Mouse (Mus musculus) CH12.LX (cell line): ENCODE data around the gene Anpep. TPM values are rescaled to one million over a fixed set of nuclear protein-coding genes. Genes with fewer than 3 reads are reported as not detected.

ENCODE experiments used
- DNase-seq: peaks from one replicate; pipeline ENCODE4 v3.0.0-alpha.2; 2013; ENCODE audit errors: extremely low read depth
- H3K27ac ChIP-seq: 2 replicates; pipeline ENCODE4 v1.5.1; 2012; ENCODE audit warnings: low read depth, mild to moderate bottlenecking, control low read depth, moderate library complexity; ENCODE audit not compliant: insufficient read depth
- H3K27me3 ChIP-seq: replicated peaks from 2 replicates; pipeline ENCODE3; 2012; ENCODE audit warnings: inconsistent platforms
- H3K36me3 ChIP-seq, 2 experiments: replicated peaks in 1 of 2; 2 replicates each; pipeline versions ENCODE3 to v1.6.1; 2012; ENCODE audit warnings: inconsistent platforms in 1 of 2, low read length in 1 of 2, mild to moderate bottlenecking in 1 of 2, mixed read lengths in 1 of 2, moderate library complexity in 1 of 2; ENCODE audit not compliant: control insufficient read depth in 1 of 2, insufficient read depth in 1 of 2
- H3K4me1 ChIP-seq, 2 experiments: 2 replicates each; pipeline ENCODE4 v1.6.1; 2012; ENCODE audit warnings: inconsistent platforms in 1 of 2, moderate library complexity in 1 of 2; ENCODE audit not compliant: insufficient read depth in 2 of 2, control insufficient read depth in 1 of 2
- H3K4me2 ChIP-seq: 2 replicates; pipeline ENCODE4 v1.6.1; 2012; ENCODE audit warnings: low read depth, mild to moderate bottlenecking, control low read depth; ENCODE audit not compliant: poor library complexity, insufficient read depth, severe bottlenecking
- H3K4me3 ChIP-seq, 3 experiments: fragments of 150-350 bp in 1 of 3; sonication (generic) in 1 of 3; replicated peaks in 1 of 3; 2 replicates each; pipeline versions ENCODE3 to v1.5.1; 2011 to 2012; ENCODE audit warnings: low read depth in 2 of 3, low read length in 2 of 3, mild to moderate bottlenecking in 2 of 3, moderate library complexity in 2 of 3, control low read depth in 1 of 3, improper control_type of control experiment in 1 of 3, inconsistent platforms in 1 of 3, mixed read lengths in 1 of 3; ENCODE audit not compliant: poor library complexity in 1 of 3
- H3K79me2 ChIP-seq: replicated peaks from 2 replicates; pipeline ENCODE4 v1.6.1; 2012; ENCODE audit warnings: mild to moderate bottlenecking, moderate library complexity; ENCODE audit not compliant: control insufficient read depth, poor library complexity, insufficient read depth, severe bottlenecking; ENCODE audit errors: extremely low read depth
- H3K9ac ChIP-seq: 2 replicates; pipeline ENCODE4 v1.6.1; 2012; ENCODE audit warnings: low read depth, mild to moderate bottlenecking, control low read depth, moderate library complexity; ENCODE audit not compliant: insufficient read depth
- H3K9me3 ChIP-seq: replicated peaks from 2 replicates; pipeline ENCODE3; 2012; ENCODE audit warnings: low read length, inconsistent platforms, mixed read lengths
- E2F4 ChIP-seq: IDR thresholded peaks from 2 replicates; pipeline ENCODE4 v1.6.1; 2011; ENCODE audit warnings: low read depth, low read length, improper control_type of control experiment; ENCODE audit not compliant: insufficient replicate concordance
- ELF1 ChIP-seq: IDR thresholded peaks from 2 replicates; pipeline ENCODE4 v1.6.1; 2014; ENCODE audit warnings: low read depth, mild to moderate bottlenecking, inconsistent platforms, low read length, improper control_type of control experiment
- HCFC1 ChIP-seq: IDR thresholded peaks from 2 replicates; pipeline ENCODE4 v1.6.1; 2012; ENCODE audit warnings: low read depth, mild to moderate bottlenecking, inconsistent platforms, low read length, improper control_type of control experiment
- JUND ChIP-seq: conservative IDR thresholded peaks from 2 replicates; pipeline ENCODE4 v1.6.1; 2011; ENCODE audit warnings: low read depth, low read length, improper control_type of control experiment
- MAFK ChIP-seq: IDR thresholded peaks from 2 replicates; pipeline ENCODE4 v1.6.1; 2011; ENCODE audit warnings: low read length, improper control_type of control experiment; ENCODE audit not compliant: insufficient replicate concordance
- MAZ ChIP-seq: IDR thresholded peaks from 2 replicates; pipeline ENCODE4 v1.6.1; 2012; ENCODE audit warnings: low read depth, mild to moderate bottlenecking, inconsistent platforms, low read length, improper control_type of control experiment, moderate library complexity
- MEF2A ChIP-seq: IDR thresholded peaks from 2 replicates; pipeline ENCODE4 v1.6.1; 2014; ENCODE audit warnings: low read depth, mild to moderate bottlenecking, inconsistent platforms, low read length, improper control_type of control experiment, borderline replicate concordance
- NRF1 ChIP-seq: IDR thresholded peaks from 2 replicates; pipeline ENCODE4 v1.6.1; 2014; ENCODE audit warnings: low read depth, mild to moderate bottlenecking, inconsistent platforms, low read length, improper control_type of control experiment, moderate library complexity
- POLR2AphosphoS2 ChIP-seq: IDR thresholded peaks from 2 replicates; pipeline ENCODE4 v1.6.1; 2011; ENCODE audit warnings: low read depth, low read length, improper control_type of control experiment
- SMC3 ChIP-seq: IDR thresholded peaks from 2 replicates; pipeline ENCODE4 v1.6.1; 2011; ENCODE audit warnings: low read depth, low read length, improper control_type of control experiment
- TBP ChIP-seq: conservative IDR thresholded peaks from 2 replicates; pipeline ENCODE4 v1.6.1; 2011; ENCODE audit warnings: low read depth, low read length, improper control_type of control experiment
- USF1 ChIP-seq: IDR thresholded peaks from 2 replicates; pipeline ENCODE4 v1.6.1; 2014; ENCODE audit warnings: low read depth, mild to moderate bottlenecking, inconsistent platforms, low read length, improper control_type of control experiment
- USF2 ChIP-seq: conservative IDR thresholded peaks from 2 replicates; pipeline ENCODE4 v1.6.1; 2011; ENCODE audit warnings: low read depth, low read length, improper control_type of control experiment
- ZC3H11A ChIP-seq: IDR thresholded peaks from 2 replicates; pipeline ENCODE4 v1.6.1; 2012; ENCODE audit warnings: low read depth, mild to moderate bottlenecking, inconsistent platforms, low read length, improper control_type of control experiment
- ZKSCAN1 ChIP-seq: IDR thresholded peaks from 2 replicates; pipeline ENCODE4 v1.6.1; 2012; ENCODE audit warnings: low read depth, inconsistent platforms, low read length, improper control_type of control experiment, borderline replicate concordance
- ZNF384 ChIP-seq: IDR thresholded peaks from 2 replicates; pipeline ENCODE4 v1.6.1; 2012; ENCODE audit warnings: low read depth, low read length, improper control_type of control experiment, inconsistent platforms
- dilution Hi-C: fragments of 300-500 bp; cut with MboI; formaldehyde crosslinking; loops from 2 replicates; pipeline ENCODE4 v1.14.3; 2020; ENCODE audit warnings: low sequenced_read_pairs; ENCODE audit not compliant: extremely low pct_unique_long_range_greater_than_20kb, extremely low pct_ligation_motif_present
- in situ Hi-C: fragments of 300-500 bp; cut with MboI; formaldehyde crosslinking; loops from 3 replicates; pipeline ENCODE4 v1.14.3; 2019; ENCODE audit warnings: low sequenced_read_pairs, low pct_ligation_motif_present, low pct_unique_long_range_greater_than_20kb, mixed read lengths
- polyA plus RNA-seq: library from polyadenylated mRNA; unstranded; fragments of >175 nt; gene quantifications from 2 replicates; pipeline ENCODE4 v1.2.1, GENCODE M21; 2012; ENCODE audit warnings: low read depth; ENCODE audit not compliant: insufficient read length
- total RNA-seq, 2 experiments: library from RNA; depleted of rRNA; stranded (reverse); fragments of 300-350 nt in 1 of 2; fragments of >200 nt in 1 of 2; gene quantifications; 2 replicates each; pipeline ENCODE4 v1.2.3; 2012 to 2014

Anpep gene
- total and polyA plus RNA-seq, 3 experiments = 0.25 to 0.60 TPM; not detected in 1

GRCm38 (mm10) chr7:79900753-79901152 lies 39.9 kb upstream of the Anpep start:
- peaks cover 45 to 82% of the 10 kb centered on the region in 2 experiments for H3K36me3 ChIP-seq
- DNase-seq = no peak
- no peak overlapping the region for H3K4me3 ChIP-seq
- dilution Hi-C loops (no loop called here), in situ Hi-C loops (no loop called here)
- H3K9ac ChIP-seq = no peak overlapping the region
- no peaks in the 10 kb centered on the region for H3K79me2 ChIP-seq
- H3K4me1 ChIP-seq = no peaks in the 10 kb centered on the region
- H3K27ac ChIP-seq = no peak overlapping the region
- H3K4me2 ChIP-seq = no peak overlapping the region
- no peaks in the 10 kb centered on the region for H3K27me3 ChIP-seq
- TF ChIP-seq ZC3H11A (no peak), TBP (no peak)
- H3K9me3 ChIP-seq = no peaks in the 10 kb centered on the region

DNA sequence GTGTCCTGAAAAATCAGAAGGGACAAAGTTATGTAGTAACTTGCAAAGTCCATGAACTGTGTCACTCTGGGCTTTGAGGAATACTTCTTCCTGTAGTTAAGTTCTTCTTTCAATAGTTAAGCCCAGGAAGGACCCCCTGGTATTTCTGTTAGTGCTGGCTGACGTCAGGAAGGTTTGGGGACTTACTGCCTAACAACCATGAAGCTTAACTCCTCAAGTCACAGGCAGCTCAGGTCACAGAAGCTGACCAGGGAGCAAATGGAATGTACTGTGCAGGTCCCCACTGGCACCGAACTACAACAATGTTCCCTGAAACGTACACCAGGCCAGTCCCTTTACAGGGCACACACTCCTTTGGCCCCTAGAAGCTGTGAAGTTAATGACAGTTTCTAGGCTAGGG lies 34.4 kb upstream of the Anpep start:
- TF ChIP-seq USF1 = no peak
- no peak for TF ChIP-seq E2F4
- no peak for TF ChIP-seq ZC3H11A
- TF ChIP-seq USF2 = no peak
- TF ChIP-seq MEF2A = no peak
- no peak for TF ChIP-seq MAZ
- no peak for TF ChIP-seq HCFC1
- no peak for TF ChIP-seq ELF1
- no peak for TF ChIP-seq SMC3
- TF ChIP-seq JUND = no peak
- TF ChIP-seq POLR2AphosphoS2 = no peak
- TF ChIP-seq ZNF384 = no peak
- no peak for TF ChIP-seq ZKSCAN1
- TF ChIP-seq NRF1 = no peak
- DNase-seq = no peak
- Histone ChIP-seq H3K4me3 (no peak overlapping the region), H3K4me2 (no peak overlapping the region), H3K4me1 (no peaks in the 10 kb centered on the region), H3K27me3 (no peaks in the 10 kb centered on the region), H3K9me3 (no peaks in the 10 kb centered on the region), H3K36me3 (peaks cover 44 to 91% of the 10 kb centered on the region in 2 experiments), H3K9ac (no peak overlapping the region), H3K79me2 (no peaks in the 10 kb centered on the region), H3K27ac (no peak overlapping the region)
- in situ Hi-C loops (no loop called here), dilution Hi-C loops (no loop called here)

GRCm38 (mm10) chr7:79894790-79895189 lies 33.9 kb upstream of the Anpep start:
- dilution Hi-C loops = no loop called here
- Histone ChIP-seq H3K4me2 (no peak overlapping the region), H3K4me3 (no peak overlapping the region), H3K9me3 (no peaks in the 10 kb centered on the region), H3K27ac (no peak overlapping the region), H3K79me2 (no peaks in the 10 kb centered on the region), H3K36me3 (peaks cover 46 to 89% of the 10 kb centered on the region in 2 experiments), H3K4me1 (no peaks in the 10 kb centered on the region), H3K27me3 (no peaks in the 10 kb centered on the region), H3K9ac (no peak overlapping the region)
- DNase-seq = no peak
- TF ChIP-seq ELF1 (no peak), MAFK (peak; percentile 91)
- in situ Hi-C loops = no loop called here
